Mouse (Mus musculus): ENCODE results near the gene Pes1.

GRCm38 (mm10) chr11:4001603-4002002, 37.8 kb downstream of the Pes1 start:
- TF ChIP-seq CHD2 (IDR thresholded peaks at IDR 0.05; ENCODE audit: low read length) (no peak), CTCF (IDR thresholded peaks at IDR 0.05 in 2 of 3, conservative IDR thresholded peaks at IDR 0.05 in 1 of 3; ENCODE audit: control insufficient read depth in 1 of 3, insufficient read depth in 1 of 3, low read depth in 2 of 3, low read length in 3 of 3, poor library complexity in 1 of 3, severe bottlenecking in 1 of 3) (peak; percentile 88 to 97 (median 95))
